Mouse (Mus musculus): Measurements from ENCODE around the gene Pcyt1a. TPM values are rescaled to one million over a fixed set of nuclear protein-coding genes. Genes with fewer than 3 reads are reported as not detected.
A peak's percentile ranks its signal among the peaks of the same experiment; 100 is the strongest.

The Pcyt1a gene
- polyA plus RNA-seq, 3 experiments from 2014 or later: 6.0 to 9.3 (median 6.5) TPM

GRCm38 (mm10) chr16:32511827-32512490 is 81.2 kb downstream of the Pcyt1a start:
- no peak for ATAC-seq

- no peak for ATAC-seq
Measured at GRCm38 (mm10) chr16:32512921-32513320, 82.2 kb downstream of the Pcyt1a start.

GRCm38 (mm10) chr16:32513401-32513800 is 82.7 kb downstream of the Pcyt1a start:
- no peak for ATAC-seq

- ATAC-seq: no peak
Measured at GRCm38 (mm10) chr16:32513948-32514347, 83.2 kb downstream of the Pcyt1a start.

- peak; percentile 68 for ATAC-seq
Measured at GRCm38 (mm10) chr16:32516006-32516962, 85.6 kb downstream of the Pcyt1a start.

- ATAC-seq: no peak
Measured at GRCm38 (mm10) chr16:32517785-32518481, 87.2 kb downstream of the Pcyt1a start.

- peak; percentile 12 for ATAC-seq
Measured at GRCm38 (mm10) chr16:32519656-32520371, 89.1 kb downstream of the Pcyt1a start.

- peak; percentile 66 for ATAC-seq
Measured at GRCm38 (mm10) chr16:32520372-32520748, 89.6 kb downstream of the Pcyt1a start.

GRCm38 (mm10) chr16:32522578-32523194 is 92.0 kb downstream of the Pcyt1a start:
- ATAC-seq: no peak

GRCm38 (mm10) chr16:32523462-32524243 is 92.9 kb downstream of the Pcyt1a start:
- ATAC-seq: peak; percentile 30

- no peak for ATAC-seq
Measured at GRCm38 (mm10) chr16:32524244-32524615, 93.5 kb downstream of the Pcyt1a start.

Other genes starting within 250 kb of the Pcyt1a start
- 1 to 10 TPM; 5.1 to 5.7 (median 5.5) TPM for gene Fbxo45, start 183.8 kb upstream of the Pcyt1a start, polyA plus RNA-seq (2017; shearing (Covaris generic))
- gene Wdr53, start 183.7 kb upstream of the Pcyt1a start, polyA plus RNA-seq (2017; shearing (Covaris generic)): 10 to 100 TPM; 16.3 to 19.8 (median 16.7) TPM
- gene Smco1, start 159.5 kb upstream of the Pcyt1a start, polyA plus RNA-seq (2017; shearing (Covaris generic)): not detected
- gene Rnf168, start 153.5 kb upstream of the Pcyt1a start, polyA plus RNA-seq (2017; shearing (Covaris generic)): 10 to 100 TPM in 2 of 3 experiments, 1 to 10 TPM in 1; 7.9 to 11.2 (median 10.6) TPM
- gene Ubxn7, start 98.7 kb upstream of the Pcyt1a start, polyA plus RNA-seq (2017; shearing (Covaris generic)): 10 to 100 TPM; 10.3 to 21.6 (median 16.3) TPM
- not detected for gene Tm4sf19, start 30.4 kb upstream of the Pcyt1a start, polyA plus RNA-seq (2017; shearing (Covaris generic))
- gene Tctex1d2, start 11.2 kb upstream of the Pcyt1a start, polyA plus RNA-seq (2017; shearing (Covaris generic)): 10 to 100 TPM in 1 of 3 experiments, 1 to 10 TPM in 2; 2.4 to 10.6 (median 4.3) TPM
- gene Slc51a, start 57.0 kb downstream of the Pcyt1a start, polyA plus RNA-seq (2017; shearing (Covaris generic)): not detected
- gene Zdhhc19, start 65.3 kb downstream of the Pcyt1a start, polyA plus RNA-seq (2017; shearing (Covaris generic)): under 1 TPM in 1 of 3 experiments, not detected in 2; 0.32 TPM
- gene Tfrc, start 178.0 kb downstream of the Pcyt1a start, polyA plus RNA-seq (2017; shearing (Covaris generic)): 10 to 100 TPM; 15.9 to 22.7 (median 17.9) TPM
- gene Tnk2, start 213.0 kb downstream of the Pcyt1a start, polyA plus RNA-seq (2017; shearing (Covaris generic)): 10 to 100 TPM in 1 of 3 experiments, 1 to 10 TPM in 2; 7.2 to 10.1 (median 8.6) TPM

Measured in inflammation-experienced regulatory T-cells, adult 6 months (primary cell).